Mouse (Mus musculus): ENCODE results near the gene Zfand4.
"Not testable (repeated sequence)": the region's sequence is repeated elsewhere in the genome, so short reads cannot be mapped to it uniquely, and the experiment has no call there.

The Zfand4 gene

GRCm38 (mm10) chr6:116264018-116264651 lies at the start of gene Zfand4:
Gene Zfand4 (plus strand): TSS chr6:116264222.
- DNase-seq (ENCODE audit: low read depth, low spot score): peak; percentile 90

DNA sequence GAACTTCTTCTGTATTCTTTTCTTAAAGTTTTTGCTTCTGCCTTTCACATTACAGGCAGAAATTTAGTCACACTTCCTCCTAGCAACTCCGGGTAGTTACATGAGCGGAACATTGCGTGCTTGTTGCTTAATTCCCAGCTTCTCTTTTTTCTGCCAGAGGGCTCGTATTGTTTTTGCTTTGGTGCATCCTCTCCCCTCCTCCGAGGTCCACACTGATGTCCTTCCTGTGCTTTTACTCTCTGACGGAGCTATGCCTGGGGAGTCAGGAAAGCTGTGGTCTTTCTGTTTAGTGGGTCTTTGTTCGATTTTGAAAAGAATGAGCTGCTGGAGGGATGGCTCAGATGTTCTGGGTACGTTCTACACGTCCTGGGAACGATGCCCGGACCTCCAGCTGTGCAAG lies 36.3 kb upstream of the Zfand4 start:
- DNase-seq (ENCODE audit: low read depth, low spot score): no peak

GRCm38 (mm10) chr6:116228785-116229525 lies 35.1 kb upstream of the Zfand4 start:
- DNase-seq (ENCODE audit: low read depth, low spot score): peak; percentile 86

DNA sequence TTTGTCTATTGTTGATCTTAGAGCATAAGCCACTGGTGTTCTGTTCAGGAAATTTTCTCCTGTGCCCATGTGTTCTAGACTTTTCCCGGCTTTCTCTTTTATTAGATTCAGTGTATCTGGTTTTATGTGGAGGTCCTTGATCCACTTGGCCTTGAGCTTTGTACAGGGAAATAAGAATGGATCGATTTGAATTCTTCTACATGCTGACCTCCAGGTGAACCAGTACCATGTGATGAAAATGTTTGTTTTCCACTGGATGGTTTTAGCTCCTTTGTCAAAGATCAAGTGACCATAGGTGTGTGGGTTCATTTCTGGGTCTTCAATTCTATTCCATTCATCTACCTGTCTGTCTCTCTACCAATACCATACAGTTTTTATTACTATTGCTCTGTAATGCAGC lies 29.2 kb upstream of the Zfand4 start:
- DNase-seq (ENCODE audit: low read depth, low spot score): not testable (repeated sequence)

DNA sequence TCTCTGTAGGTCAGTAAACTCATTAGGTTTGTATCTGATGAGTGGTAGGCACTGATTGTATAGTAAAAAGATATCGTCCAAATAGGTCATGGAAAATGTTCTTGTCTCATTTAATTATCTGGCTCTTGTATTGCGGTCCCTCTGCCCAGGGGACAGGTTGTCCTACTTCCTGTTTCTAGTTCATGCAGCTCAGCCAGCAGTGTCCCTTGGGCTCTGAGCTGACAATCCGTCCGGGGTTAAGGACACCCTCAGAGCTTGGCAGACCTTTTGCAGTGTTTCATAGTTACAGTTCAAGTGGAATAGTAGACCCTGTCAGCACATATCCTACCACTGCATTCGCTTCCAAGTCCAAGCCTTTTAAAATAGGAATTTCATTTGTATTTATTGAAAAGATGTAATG lies 28.7 kb upstream of the Zfand4 start:
- no peak for DNase-seq (ENCODE audit: low read depth, low spot score)

GRCm38 (mm10) chr6:116238083-116238482 lies 25.9 kb upstream of the Zfand4 start:
- no peak for DNase-seq (ENCODE audit: low read depth, low spot score)

DNA sequence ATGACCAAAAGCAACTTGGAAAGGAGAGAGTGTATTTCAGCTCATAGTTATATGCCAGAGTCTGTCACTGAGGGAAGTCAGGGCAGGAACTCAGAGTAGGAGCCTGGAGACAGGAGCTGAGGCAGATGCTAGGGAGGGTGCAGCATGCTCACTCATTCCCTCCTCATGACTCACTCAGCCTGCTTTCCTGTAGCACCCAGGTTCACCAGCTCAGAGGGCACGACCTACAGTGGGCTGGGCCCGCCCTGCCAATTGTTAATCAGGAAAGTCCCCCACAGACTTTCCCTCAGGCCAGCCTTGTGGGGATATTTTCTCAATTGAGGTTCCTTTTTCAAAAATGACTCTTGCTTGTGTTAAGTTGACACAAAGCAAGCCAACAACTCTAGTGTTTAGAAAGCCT lies 23.7 kb upstream of the Zfand4 start:
- peak; percentile 83 for DNase-seq (ENCODE audit: low read depth, low spot score)

DNA sequence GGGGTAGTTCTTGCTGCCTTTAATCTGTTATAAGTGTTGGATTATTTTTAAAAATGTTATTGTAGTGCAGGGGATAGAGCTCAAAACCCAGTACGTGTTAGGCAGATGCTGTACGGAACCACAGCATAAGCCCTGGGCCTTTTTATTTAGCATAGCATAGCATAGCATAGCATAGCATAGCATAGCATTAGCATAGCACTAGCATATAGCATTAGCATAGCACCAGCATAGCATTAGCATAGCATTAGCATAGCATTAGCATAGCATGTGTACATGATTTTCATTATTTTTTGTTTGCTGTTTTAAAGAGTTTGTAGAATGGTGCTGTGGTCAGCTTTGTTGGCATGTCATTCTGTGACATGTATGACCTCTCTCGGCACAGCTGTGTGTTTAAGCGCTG lies 4.4 kb upstream of the Zfand4 start:
- no peak for DNase-seq (ENCODE audit: low read depth, low spot score)

DNA sequence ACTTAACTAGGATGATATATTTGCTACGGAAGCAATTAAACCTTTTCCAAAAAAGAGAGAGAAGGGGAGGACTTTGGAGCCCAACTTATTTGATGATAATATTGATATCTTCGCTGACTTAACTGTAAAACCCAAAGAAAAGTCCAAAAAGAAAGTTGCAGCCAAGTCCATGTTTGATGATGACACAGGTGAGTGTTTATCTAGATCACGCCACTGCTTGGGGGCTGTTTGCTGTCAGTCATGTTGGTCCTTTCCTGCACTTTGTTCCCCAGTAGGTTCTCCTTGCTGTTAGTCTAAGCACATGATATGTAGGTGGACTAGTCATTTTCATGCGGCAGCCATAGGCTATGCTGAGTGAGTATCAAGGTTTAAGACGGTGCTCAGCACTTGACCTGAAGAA lies 3.5 kb upstream of the Zfand4 start:
- no peak for DNase-seq (ENCODE audit: low read depth, low spot score)

DNA sequence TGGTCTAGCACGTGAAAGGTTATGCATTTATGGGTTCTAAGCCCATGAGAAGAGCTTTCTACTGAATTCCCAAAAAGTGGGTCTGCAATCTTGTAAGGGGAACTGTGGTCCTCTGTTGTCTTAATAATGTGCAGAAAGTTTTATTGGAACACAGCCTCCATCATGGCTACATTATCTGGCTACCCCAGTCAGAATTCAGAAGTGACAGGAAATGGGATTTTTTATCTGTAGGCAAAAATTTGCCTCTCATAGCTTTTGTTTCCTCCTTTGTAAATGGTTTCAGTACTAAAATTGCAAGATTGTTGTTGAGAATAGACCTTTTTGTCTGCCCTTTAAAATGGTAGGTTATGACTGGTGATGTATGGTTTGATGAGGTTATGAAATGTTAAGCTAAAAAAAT lies 1.2 kb upstream of the Zfand4 start:
- DNase-seq (ENCODE audit: low read depth, low spot score): no peak

DNA sequence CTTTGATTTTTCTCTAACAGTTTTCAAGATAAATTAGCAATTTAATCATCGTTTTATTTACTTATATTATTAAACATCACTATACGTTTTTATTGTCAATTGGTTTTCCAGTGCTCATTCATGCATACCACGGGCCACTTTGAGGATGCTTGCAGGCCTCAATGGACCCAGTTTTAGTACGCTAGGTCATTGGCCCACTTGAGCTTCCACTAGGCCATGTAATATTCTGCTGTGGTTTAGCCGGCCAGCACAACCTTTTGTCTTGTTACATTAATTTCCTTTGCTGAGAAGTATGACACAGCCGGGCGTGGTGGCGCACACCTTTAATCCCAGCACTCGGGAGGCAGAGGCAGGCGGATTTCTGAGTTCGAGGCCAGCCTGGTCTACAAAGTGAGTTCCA lies 814 bp downstream of the Zfand4 start:
- DNase-seq (ENCODE audit: low read depth, low spot score): peak; percentile 17

GRCm38 (mm10) chr6:116265603-116266002 lies 1.6 kb downstream of the Zfand4 start:
- DNase-seq (ENCODE audit: low read depth, low spot score): no peak

GRCm38 (mm10) chr6:116266273-116267109 lies 2.5 kb downstream of the Zfand4 start:
- DNase-seq (ENCODE audit: low read depth, low spot score): peak; percentile 20

GRCm38 (mm10) chr6:116267110-116267423 lies 3.0 kb downstream of the Zfand4 start:
- peak; percentile 12 for DNase-seq (ENCODE audit: low read depth, low spot score)

GRCm38 (mm10) chr6:116275695-116276094 lies 11.7 kb downstream of the Zfand4 start:
- DNase-seq (ENCODE audit: low read depth, low spot score): no peak

GRCm38 (mm10) chr6:116278679-116279317 lies 14.8 kb downstream of the Zfand4 start:
- no peak for DNase-seq (ENCODE audit: low read depth, low spot score)

- peak; percentile 11 for DNase-seq (ENCODE audit: low read depth, low spot score)
Observed at GRCm38 (mm10) chr6:116281014-116281413, 17.0 kb downstream of the Zfand4 start.

GRCm38 (mm10) chr6:116282546-116282945 lies 18.5 kb downstream of the Zfand4 start:
- peak; percentile 66 for DNase-seq (ENCODE audit: low read depth, low spot score)

GRCm38 (mm10) chr6:116283280-116283679 lies 19.3 kb downstream of the Zfand4 start:
- DNase-seq (ENCODE audit: low read depth, low spot score): no peak

DNA sequence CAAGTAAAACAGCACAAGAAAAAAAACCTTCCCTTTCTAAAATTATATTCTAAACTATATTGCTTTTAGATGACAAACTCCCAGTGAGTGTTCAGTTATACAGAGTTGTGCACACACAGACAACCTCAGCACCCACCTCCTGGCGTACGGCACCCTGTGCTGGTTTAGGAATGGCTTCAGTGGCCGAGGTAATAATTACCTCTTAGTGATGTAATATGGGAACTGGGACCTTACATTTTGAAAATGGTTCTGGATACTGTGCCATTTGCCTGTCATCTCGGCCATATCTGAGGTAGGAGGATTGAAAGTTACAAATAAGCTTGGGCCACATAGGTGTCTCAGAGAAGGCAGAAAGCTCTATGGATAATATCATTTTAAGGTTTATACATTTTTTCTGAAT lies 22.3 kb downstream of the Zfand4 start:
- DNase-seq (ENCODE audit: low read depth, low spot score): no peak

DNA sequence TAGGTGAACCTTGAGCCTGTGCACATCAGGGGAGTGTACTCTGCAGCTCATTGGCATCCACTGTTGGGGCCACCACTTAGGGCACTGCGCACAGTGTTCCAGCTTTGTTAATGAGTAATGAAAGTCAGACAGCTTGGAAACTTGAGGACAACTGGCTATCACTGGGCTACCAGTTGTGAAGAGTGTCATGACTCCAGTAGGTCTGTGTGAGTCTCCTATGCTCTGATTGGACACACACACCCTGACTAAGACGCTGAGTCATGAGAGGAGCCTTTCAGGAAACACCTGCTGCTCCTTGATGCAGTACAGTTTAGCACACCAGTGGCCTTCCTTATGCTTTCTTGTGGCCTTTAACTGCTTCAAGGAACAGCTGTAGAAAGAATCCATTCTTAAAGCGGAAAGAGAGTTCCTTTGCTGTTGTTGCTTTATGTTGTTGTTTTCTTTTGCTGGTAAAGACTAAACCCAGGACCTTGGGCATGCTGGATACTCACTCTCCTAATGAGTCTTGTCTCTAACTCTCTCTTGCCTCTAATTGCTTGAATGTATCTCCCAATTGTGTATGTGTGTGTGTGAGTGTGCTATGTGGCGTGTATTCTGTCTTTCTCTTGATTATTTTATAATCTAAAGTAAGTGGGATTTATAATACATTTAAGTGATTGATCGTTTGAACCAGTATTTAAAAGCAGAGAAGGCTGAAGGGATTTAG lies 23.0 kb downstream of the Zfand4 start:
- DNase-seq (ENCODE audit: low read depth, low spot score): peak; percentile 32
